Mouse (Mus musculus): Measurements from ENCODE around the gene Psg19.
"Not testable (repeated sequence)": the region's sequence is repeated elsewhere in the genome, so short reads cannot be mapped to it uniquely, and the experiment has no call there.

Psg19 gene

DNA sequence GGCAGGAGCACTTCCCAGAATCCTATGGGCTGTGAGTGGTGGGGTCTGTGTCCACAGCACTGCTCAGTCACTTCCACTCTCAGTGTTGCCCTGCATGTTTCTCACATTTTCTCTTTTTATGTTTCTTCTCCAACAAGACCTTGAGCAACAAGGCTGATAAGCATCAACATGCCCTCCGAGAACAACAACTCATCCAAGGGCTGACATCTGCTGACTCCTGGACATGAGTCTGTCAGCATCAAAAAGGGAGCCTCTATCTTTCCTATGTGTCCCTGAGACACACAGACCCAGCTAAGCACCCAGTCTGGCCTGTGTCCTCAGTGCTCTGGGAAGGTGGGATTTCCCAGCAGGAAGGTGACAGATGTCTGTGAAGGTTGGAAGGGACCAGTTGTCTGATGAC, at the start of gene Psg19:
TSS of gene Psg19 (minus strand) at position 101 of the 400 bp plus-strand sequence.
- DNase-seq (ENCODE audit: low spot score) = no peak

DNA sequence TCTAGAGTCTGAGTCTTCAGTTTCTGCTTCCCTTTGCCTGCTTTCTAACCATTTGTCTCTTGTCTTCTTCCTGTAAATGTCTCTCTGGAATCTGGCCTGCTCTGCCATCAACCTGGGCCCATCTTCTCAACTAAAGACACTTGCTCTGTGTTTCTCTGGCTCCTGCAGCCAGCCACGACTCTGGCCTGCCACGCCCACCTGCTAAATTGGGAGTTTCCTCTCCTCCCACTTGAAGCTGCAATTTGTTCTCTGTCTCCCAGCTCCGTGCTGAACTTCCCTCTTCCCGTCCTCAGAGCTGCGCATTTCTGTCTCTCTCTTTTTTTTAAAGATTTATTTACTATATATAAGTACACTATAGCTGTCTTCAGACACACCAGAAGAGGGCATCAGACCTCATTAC, 46.5 kb upstream of the Psg19 start:
- no peak for DNase-seq (ENCODE audit: low spot score)

DNA sequence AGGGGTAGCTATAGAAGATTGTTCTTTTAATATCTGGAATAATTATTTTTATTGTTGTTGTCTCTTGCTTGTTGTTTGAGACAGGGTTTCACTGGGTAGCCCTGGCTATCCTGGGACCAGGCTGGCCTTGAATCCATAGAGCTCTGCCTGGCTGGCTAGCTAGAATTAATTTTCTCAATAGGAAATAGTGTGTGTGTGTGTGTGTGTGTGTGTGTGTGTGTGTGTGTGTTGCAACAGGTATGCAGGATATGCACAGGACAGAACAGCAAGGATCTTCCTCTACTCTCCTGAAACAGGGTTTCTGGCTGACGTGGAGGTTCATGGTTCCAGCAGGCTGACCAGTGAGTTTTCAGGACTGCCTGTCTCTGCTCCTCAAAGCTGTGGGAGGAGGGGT, 42.9 kb upstream of the Psg19 start:
- DNase-seq (ENCODE audit: low spot score) = no peak

DNA sequence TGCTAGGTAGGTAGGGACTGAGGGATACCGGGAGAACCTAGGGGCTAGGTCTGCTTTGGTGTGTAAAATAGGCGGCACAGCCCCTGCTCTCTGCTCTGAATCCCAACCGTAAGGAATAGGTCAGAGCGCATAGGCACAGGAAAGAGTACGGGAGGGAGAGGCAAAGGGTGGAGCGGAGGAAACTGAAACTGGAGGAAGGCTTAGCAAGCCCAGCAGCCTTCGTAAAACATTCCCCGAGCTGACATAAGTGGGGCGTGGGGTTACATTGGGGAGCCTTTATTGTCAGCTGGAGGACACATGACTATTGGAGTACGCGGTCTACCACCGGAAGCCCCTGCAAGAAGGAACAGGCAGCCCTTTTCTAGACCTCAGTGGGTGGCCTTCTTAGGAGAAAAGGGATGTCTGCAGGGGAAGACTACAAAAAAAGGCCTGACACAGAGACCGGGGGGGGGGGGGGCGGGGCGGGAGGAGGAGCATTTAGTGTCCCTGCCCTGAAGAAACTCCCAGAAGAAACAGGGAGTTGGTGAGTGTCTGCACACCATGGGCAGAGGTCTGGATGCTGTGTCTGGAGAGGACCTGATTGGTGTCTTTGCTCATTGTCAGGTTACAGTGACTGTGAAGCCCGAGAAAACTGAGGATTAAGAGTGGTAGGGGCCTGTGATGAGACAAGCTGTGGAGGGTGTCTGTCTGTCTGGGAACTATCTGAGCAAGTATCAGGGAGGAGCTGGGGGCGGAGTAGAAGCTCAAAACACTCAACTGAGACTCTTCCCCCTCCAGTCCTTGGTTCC, 42.3 kb upstream of the Psg19 start:
- DNase-seq (ENCODE audit: low spot score) = peak; percentile 69

DNA sequence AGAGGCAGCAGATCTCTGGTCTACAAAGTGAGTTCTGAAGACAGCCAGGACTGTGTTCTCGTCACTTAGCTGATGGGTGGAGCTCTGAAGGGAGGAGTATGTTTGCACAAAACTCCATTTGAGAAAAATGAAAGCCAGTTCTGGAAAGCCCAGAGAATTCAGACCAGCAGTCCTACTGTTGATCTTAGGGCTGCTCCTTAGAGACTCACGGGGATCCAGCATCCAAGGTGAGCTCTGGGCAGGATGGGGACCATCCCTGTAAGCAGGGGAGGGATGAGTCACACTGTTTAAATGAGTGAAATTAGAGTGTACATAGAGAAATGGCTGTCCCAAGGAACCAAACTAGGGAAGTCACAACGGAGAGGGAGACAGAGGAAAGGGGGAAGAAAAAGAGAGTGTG, 41.5 kb upstream of the Psg19 start, which contains the start of gene Mill2:
TSS of gene Mill2 (plus strand) at position 102 of the 400 bp plus-strand sequence.
- no peak for DNase-seq (ENCODE audit: low spot score)

DNA sequence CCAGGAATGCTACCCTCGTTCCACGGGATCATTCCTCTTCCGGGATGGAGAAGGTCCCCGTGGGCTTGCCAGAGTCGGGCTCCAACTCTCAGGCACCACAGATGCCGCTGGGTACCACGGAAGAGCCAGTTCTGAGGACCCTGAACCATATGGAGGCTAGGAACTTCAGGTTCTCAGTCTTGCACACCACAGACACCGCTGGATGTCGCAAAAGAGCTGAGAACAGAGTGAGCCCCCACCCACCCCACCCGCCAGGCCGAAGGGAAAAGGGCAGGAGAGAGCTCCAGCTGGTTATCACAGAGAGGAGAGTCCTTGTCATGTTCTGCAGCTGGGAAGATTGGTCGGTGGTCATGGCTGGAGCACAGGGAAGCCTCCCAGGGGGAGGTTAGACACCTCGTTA, 34.0 kb upstream of the Psg19 start:
- no peak for DNase-seq (ENCODE audit: low spot score)

DNA sequence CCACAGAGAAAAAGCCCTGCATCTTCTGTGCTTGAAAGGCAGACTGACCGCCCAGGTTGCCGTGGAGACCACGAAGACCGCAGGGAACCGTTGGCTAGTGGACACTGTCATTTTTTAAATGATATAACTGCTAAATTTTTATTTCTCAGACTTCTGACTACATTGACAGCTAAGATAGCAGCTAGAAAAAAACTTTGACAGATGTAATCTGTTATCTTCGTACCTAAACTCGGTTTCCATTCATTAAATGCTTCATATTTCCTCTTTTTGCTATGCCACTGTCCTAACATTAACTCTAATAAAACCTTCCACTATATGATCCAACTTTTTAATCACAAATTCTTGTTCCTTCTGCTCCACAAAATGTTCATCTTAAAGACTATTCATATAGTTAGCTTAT, 31.2 kb upstream of the Psg19 start:
- DNase-seq (ENCODE audit: low spot score) = no peak

DNA sequence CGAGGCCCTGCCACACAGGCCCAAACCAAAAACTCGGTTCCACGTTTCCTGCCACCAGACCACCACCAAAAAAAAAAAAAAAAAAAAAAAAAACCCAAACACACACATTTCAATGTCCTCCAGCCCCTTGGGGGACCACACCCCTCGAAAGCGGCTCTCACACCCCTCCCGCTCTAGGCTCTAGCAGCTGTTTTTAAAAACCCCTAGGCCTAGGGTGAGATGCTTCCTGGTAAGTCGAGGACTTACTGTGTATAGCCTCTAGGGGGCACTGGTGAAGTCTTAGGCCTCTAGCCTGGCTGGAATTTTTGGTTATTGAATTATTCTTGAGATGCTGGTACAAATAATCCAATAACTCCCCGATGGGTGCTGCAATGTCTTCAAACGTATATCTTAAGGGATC, 30.3 kb upstream of the Psg19 start:
- peak; percentile 36 for DNase-seq (ENCODE audit: low spot score)

DNA sequence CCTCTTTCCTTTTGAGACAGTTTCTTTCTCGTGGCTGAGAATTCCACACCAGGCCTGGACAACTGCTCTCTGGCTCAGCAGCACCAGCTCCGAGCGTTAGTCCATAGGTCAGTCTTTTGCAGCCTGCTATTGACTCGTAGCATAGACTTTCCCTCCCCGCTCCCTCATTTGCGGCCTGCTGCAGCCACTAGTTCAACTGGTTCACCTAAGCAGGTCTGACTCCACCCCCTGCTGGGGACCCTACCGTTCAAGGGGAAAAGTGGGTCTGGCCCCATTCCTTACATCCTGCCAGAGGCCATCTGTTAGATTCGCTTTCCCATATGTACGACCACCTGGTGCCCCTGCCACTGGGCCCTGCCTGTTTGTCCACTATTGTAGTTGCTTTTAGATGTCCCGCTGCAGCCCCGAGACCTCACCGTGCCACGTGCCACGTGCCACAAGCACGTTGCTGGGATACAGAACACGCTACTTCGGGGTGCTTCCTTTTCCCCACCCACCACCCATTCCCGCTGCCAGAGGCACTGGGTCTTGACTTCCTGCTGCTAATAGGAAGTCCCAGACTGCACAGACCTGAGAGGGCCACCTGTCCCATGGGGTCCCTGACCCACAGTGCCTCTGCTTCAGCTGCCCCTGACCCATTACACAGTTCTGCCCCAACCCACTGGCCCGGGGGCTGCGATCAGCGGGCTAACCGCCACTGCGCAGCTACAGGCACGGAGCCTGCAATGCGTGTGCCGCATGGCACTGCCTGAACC, 29.6 kb upstream of the Psg19 start:
- DNase-seq (ENCODE audit: low spot score) = no peak

DNA sequence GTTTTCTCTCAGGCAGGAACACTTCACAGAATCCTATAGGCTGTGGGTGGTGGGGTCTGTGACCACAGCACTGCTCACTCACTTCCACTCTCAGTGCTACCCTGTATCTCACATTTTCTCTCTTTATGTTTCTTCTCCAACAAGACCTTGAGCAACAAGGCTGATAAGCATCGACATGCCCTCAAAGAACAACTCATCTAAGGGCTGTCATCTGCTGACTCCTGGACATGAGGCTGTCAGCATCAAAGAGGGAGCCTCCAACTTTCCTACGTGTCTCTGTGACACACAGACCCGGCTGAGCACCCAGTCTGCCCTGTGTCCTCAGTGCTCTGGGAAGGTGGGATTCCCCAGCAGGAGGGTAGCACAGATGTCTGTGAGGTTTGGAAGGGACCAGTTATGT, 23.2 kb upstream of the Psg19 start, which contains the start of gene Psg17:
TSS of gene Psg17 (minus strand) at position 101 of the 400 bp plus-strand sequence.
- DNase-seq (ENCODE audit: low spot score) = no peak

DNA sequence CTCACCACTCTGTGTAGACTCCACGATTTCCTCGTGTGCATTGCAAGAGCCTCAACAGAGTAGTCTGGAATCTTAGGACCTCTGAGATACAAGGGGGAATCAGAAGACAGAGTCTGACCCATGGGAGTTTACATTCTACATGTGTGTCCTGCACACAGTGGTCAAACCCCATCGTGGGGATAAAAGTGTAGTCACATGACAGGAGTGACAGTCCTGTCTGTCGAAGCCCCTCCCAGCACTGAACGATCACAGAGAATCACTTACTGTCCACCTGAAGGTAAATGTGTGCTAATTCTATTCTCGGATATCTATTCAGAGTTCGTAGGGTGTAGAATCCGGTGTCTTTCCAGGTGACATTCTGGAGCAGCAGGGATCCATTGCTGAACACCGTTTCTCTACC, 20.0 kb upstream of the Psg19 start:
- DNase-seq (ENCODE audit: low spot score) = no peak

DNA sequence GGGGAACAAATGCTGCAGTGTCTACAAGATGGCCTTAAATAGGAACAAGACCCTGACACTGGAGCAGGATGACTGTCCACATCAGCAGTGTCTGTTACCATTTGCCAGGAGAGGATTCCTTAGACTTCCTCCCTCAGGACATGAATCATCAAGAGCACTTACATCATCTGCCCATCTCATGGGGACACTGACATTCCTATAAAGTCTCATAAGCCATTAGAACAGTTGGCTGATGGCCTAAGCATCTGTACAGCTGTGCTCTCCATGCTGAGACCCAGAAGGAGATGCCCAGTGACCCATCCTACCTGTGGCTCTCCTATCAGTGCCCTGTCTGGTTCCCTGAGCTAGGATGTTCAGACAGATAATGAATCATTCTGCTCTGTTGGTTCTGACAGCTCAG, 5.2 kb upstream of the Psg19 start:
- DNase-seq (ENCODE audit: low spot score) = no peak

DNA sequence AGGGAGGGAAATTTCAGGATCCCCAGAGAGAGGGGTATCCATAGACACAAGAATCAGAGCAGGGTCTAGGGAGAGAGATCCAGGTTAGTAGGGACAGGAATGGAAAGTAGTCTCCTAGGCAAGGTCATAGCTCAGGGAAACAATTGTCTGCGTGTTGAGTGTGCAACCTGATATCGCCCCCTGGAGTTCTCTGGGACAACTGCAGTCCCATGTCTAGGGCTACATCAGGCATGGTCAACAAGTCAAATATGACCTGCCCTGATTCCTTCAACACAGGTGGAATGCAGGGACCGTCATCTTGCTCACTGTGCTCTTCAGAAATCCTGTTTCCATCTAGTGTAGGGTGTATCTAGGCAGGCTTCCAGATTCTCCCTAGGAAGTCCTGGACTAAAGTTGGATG, 809 bp upstream of the Psg19 start:
- DNase-seq (ENCODE audit: low spot score) = peak; percentile 8

DNA sequence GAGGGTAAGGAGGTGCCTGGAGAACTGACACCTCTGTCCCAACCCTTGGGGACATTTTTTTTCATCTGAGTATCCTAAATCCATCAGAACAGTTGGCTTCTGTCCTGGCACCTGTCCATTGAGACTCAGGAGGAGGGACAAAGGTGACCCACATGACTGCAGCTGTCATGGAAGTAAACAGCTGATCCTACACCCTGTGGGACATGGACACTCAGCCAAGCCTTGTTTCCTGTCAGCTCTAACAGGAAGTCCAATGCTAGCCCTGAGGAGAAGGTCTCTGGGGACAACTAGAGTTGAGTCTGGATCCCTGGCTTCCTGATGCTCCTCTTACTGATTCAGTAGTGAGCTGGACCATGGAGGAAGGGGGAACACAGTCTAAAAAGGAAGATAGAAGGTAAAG, 7.6 kb downstream of the Psg19 start:
- not testable (repeated sequence) for DNase-seq (ENCODE audit: low spot score)

DNA sequence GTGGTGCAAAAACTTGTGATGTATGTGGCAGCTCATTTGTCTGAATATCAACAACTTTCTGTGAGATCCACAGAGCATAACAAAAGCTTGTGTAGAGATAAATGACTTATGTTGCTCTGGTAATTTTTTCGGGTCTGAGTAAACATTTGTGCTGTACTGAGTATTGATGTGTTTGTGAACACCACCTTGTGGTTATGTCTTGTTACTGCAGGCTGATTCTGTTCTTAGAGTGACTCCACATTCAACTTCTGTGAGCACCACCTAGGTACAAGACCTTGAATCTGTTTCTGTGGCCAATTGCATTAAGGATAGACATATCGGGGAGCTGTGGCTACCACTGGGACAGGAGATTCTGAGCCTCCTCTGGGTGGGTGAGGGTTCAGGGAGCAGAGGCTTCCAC, 17.0 kb downstream of the Psg19 start:
- peak; percentile 49 for DNase-seq (ENCODE audit: low spot score)

DNA sequence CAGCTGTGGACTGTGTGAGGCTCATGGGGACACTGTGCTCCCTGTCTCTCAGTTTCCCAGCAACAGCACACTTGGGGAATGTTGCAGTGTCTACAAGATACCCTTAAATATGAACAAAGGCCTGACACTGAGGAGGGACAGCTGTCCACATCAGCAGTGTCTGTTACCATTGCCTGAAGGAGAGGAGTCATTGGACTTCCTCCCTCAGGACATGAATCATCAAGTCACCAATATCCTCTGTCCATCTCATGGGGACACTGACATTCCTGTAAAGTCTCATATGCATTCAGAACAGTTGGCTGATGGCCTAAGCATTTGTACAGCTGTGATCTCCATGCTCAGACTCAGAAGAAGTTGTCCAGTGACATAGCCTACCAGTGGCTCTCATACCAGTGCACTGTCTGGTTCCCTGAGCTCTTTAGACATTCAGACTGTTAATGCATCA, 19.0 kb downstream of the Psg19 start:
- DNase-seq (ENCODE audit: low spot score) = no peak

DNA sequence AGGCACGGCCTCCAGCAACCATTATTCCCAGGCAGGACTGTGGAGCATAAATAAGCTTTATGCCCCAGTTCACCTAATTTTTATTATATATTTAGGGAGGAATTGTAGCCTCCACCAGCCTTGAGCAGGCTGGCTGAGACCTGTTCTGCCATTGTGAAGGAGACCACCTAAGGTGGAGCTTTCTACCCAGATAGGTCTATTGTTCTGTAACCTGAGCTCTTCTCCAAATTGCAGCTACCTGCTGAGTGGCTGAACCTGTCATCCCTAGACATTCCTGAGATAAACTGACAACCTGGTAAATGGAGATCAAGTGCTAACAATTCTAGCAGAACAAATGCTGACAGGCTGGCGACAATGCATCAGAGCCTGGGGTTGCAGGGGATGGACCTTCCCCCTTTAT, 35.4 kb downstream of the Psg19 start:
- not testable (repeated sequence) for DNase-seq (ENCODE audit: low spot score)

DNA sequence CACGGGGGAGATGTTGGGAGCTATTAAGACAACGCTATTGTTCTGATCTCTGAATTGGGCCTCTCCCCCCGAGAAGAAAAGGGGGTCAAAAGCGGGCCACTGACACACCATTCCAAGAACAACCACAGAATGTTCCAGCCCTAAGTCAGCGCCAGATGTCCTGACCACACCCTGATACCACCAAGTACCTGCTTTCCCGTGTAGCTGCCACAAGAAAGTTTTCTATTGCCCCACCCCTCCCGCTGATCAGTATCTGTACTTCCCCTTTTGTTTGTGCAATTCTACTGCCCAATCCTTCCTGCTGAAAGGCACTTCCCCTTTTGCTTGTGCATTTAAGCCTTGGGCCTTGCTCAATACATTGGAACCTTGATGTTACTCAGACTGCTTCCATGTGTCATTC, 38.2 kb downstream of the Psg19 start:
- not testable (repeated sequence) for DNase-seq (ENCODE audit: low spot score)

DNA sequence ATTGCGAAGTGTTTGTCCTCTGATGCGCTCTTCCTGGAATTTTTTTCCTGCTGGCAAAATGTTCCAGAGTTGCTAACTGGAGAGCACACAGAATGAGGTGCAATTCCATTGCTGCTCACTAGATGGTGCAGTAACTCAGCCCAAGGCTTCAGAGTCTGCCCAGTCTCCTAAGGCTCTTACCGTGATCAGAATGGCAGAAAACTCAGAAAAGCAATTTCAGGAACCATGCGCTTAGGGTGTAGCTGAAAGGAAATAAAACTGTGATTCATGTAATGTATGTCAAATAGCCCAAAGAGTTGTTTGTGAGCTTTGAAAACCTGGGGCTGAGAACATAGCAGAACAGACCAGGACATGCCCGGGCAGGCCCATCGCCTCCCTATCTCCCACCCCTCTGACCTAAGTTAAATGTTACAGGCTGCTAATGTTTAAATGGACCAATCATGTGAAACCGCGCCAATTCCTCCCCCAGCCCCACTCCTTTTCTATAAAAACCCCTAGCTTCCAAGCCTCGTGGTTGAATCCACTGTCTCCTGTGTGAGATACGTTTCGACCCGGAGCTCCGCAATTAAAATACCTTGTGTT, 48.3 kb downstream of the Psg19 start:
- DNase-seq (ENCODE audit: low spot score) = peak; percentile 91

DNA sequence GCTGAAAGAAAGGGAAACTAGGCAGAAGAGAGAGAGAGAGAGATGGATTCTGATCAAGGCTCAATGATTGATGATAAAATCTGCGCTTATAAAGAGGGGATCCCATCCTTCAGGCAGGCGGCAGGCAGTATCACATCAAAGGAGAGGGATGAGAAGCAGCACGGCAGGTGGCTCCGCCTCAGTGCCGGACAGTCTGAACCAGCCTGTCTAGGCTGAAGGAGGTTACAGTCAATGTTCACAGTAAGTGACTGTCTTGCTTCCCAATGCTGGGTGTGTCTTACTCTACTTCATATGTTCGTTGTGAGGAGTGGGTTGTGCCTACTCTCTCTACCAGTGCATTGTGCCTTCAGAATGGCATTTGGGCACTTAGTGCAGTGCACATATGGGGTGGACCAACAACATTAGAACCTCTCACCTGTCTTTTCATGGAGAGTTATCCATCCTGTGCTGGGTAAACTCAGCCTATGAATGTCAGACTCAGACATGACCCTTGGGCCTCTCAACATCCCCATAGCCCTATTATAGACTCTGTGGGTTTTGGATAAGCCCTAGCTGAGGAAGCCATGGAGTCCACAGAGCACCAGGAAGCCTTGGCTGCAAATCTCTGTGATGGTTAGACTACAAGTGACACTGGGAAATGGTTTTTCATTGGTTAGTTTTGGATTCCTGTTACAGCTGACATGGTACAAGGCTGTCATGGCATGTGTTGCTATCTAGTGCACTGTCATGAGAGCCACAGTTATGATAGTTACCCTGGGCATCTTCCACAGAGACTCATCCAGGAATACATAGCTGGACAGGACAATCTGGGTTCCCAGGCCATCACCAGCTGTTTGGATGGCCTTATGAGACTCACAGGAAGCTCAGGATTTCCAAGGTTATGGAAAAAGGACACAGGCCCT, 49.1 kb downstream of the Psg19 start:
- peak; percentile 12 for DNase-seq (ENCODE audit: low spot score)

DNA sequence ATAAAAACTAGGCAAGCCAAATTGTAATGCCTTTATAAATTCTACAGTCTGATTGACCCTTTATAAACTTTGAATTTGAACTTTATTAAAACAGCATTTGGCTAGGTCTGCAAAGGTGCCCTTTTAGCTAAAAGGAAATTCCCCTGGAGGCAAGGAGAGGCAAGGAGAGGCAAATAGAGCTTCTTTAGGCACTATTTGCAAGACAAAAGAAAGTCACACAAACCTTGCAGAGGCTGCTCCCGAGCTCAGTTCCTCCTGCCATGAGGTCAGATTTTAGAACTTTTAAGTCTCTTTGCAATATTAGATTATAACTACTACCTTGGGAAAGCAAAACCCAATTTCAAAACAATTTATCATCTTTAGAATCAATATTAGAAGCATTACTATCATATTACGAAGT, 50.9 kb downstream of the Psg19 start:
- DNase-seq (ENCODE audit: low spot score) = not testable (repeated sequence)
